Mouse (Mus musculus) intestine, embryonic 15.5 days (tissue): Measurements from ENCODE around the gene Srrm4. TPM values are rescaled to one million over a fixed set of nuclear protein-coding genes. Genes with fewer than 3 reads are reported as not detected.
A peak's percentile ranks its signal among the peaks of the same experiment; 100 is the strongest.

Experiments used
- ATAC-seq: fragments of 200-750 bp; cut with Nextera tagmentation; 2 replicates; pipeline ENCODE4 v1.8.0; 2017; ENCODE audit warnings: moderate TSS enrichment, moderate library complexity
- H3K27ac ChIP-seq: fragments of 300-500 bp; sonication (generic); 2 replicates; pipeline ENCODE4 v1.5.1; 2015; ENCODE audit warnings: mild to moderate bottlenecking, inconsistent platforms
- H3K27me3 ChIP-seq: fragments of 300-500 bp; sonication (generic); replicated peaks from 2 replicates; pipeline ENCODE4 v1.6.1; 2015; ENCODE audit warnings: inconsistent platforms
- H3K36me3 ChIP-seq: fragments of 300-500 bp; sonication (generic); 2 replicates; pipeline ENCODE4 v1.6.1; 2015; ENCODE audit warnings: inconsistent platforms
- H3K4me1 ChIP-seq: fragments of 300-500 bp; sonication (generic); replicated peaks from 2 replicates; pipeline ENCODE4 v1.6.1; 2015; ENCODE audit warnings: inconsistent platforms
- H3K4me2 ChIP-seq: fragments of 300-500 bp; sonication (generic); replicated peaks from 2 replicates; pipeline ENCODE4 v1.6.1; 2015; ENCODE audit warnings: mild to moderate bottlenecking, inconsistent platforms
- H3K4me3 ChIP-seq: fragments of 300-500 bp; sonication (generic); replicated peaks from 2 replicates; pipeline ENCODE4 v1.5.1; 2015; ENCODE audit warnings: inconsistent platforms
- H3K9ac ChIP-seq: fragments of 300-500 bp; sonication (generic); 2 replicates; pipeline ENCODE4 v1.6.1; 2015; ENCODE audit warnings: inconsistent platforms
- H3K9me3 ChIP-seq: fragments of 300-500 bp; sonication (generic); 2 replicates; pipeline ENCODE4 v1.6.1; 2016; ENCODE audit warnings: inconsistent platforms
- whole genome bisulfite sequencing: fragments of 180-500 bp; shearing (Covaris S2); methylation state at CpG from one replicate; pipeline ENCODE4 v1.1.7; 2015; 5-methylcytosine and 5-hydroxymethylcytosine counted together
- polyA plus RNA-seq: library from polyadenylated mRNA; unstranded; fragments of >200 nt; fragmentation: Nextera tagmentation; extraction: Ambion mirVana; gene quantifications from 2 replicates; pipeline ENCODE4 v1.2.1, GENCODE M21; 2015

Srrm4 gene
- 1.5 and 1.6 TPM in 2 replicates for polyA plus RNA-seq

DNA sequence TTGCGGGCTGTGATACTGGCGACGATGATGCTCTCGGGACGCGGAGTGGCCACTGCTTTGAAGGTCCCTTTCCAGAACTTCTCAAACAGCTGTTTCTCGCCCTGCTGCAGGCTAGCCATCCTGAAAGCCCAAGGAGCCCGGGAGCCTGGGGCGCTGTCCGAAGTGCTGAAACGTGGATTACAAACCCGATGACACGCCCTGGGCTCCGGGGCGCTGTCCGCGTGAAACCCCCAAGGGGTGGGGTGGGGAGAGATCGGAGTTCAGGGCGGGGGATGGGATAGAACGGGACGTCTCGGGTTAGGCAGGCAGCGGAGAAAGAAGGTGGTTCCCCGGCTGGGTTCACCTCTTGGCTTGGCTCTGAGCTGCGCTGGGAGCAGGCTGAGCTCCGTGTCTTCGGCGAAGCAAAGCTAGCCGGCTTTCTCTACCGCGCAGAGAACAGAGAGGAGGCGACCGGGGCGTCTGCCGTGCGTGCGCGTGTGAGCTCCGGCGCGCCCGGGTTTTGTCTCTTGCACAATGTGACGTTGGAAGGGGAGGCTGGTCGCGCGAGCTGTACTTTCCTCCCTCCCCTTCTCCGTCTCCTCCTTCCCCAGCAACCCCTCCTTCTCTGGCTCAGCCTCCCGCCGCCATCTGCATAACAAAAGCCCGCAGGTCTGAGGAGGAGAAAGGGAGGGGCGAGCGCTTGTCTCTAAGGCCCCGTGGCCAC lies at the start of gene Srrm4:
TSS of gene Srrm4 (minus strand) at position 472 of the 703 bp plus-strand sequence.
- under 1% methylated on average over 51 of the region's 53 CpGs for WGBS
- H3K4me3 ChIP-seq, result peak within 1 kb of the TSS; percentile 30
- peak; percentile 74 for ATAC-seq
- peaks cover 41% of the 10 kb centered on the region for H3K27me3 ChIP-seq
- H3K36me3 ChIP-seq, result no peaks in the 10 kb centered on the region
- no peak within 1 kb of the TSS for H3K27ac ChIP-seq
- H3K9ac ChIP-seq, result no peak within 1 kb of the TSS
- no peaks in the 10 kb centered on the region for H3K9me3 ChIP-seq
- H3K4me1 ChIP-seq, result peaks cover 6% of the 10 kb centered on the region
- peak within 1 kb of the TSS; percentile 60 for H3K4me2 ChIP-seq

DNA sequence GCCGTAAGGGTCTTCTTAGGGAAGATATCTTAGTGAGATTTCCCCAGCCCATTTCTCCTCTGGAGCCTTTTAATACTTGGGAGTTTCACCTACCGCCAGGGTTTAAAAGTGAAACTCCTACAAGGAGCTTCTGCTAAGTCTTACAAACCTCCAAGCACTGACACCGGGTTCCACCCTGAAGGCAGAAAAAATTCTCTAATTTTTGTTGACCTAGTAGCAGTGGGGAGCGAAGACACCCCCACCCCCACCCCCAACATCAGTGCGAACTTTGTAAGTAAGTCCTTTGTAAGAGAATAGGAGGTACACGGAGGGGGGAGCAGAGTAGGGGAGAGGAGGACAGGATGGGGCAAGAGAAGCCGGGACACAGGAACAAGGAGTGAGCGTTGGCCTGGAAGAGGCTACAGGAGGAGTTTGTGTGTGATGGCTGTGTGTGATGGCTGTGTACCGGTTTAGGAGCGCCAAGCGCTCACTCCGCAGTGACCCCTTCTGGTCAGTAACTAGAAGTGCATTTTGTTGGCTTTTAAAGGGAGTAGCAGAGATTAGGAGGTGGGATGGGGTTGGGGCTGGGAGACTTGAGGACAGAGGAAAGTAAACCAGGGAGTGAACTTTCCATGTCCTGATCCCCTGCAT lies 1.3 kb upstream of the Srrm4 start:
- no peak for ATAC-seq
- H3K9ac ChIP-seq, result no peak overlapping the region
- H3K9me3 ChIP-seq, result no peaks in the 10 kb centered on the region
- no peak overlapping the region for H3K4me3 ChIP-seq
- H3K27me3 ChIP-seq, result peaks cover 41% of the 10 kb centered on the region
- 2% methylated on average over 12 of the region's 12 CpGs for WGBS
- H3K4me2 ChIP-seq, result 0 out of 2 replicates have a peak overlapping the region, but pooled peaks have one; percentile 24
- peaks cover 6% of the 10 kb centered on the region for H3K4me1 ChIP-seq
- no peaks in the 10 kb centered on the region for H3K36me3 ChIP-seq
- H3K27ac ChIP-seq, result no peak overlapping the region

DNA sequence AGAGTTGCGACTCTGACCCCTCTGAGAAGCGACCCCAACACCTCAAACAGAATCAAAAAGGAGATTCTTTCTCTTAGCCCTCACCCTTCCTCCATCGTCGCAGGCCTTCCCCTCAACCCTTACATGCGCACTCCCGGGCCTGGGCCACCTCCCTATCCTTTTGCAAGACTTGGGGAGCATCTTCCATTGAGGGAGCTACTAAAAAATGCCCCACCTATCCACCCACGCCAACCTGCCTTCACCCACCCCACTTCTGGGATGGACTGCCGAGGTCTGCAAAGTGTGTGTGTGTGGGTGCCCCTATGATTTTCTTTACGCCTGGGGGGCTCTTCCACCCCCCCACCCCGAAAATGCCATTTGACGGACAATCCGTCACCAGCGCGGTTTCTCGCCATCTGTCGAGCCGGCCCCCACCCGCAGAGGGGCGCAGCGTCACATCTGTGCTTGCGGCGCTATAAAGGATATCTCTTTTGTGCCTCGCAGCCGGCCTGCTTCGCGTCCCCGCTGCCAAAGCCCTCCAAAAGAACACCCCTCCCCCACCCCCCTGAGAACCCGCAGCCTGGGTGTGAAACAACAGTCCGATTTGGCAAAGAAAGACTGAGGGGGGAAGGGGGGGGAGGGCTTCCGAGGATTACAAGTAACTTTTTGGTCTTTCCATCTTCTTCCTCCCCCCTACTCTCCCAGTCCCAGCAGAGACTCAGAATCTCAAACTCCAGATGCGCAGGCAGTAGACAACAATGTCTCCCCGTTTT lies 608 bp upstream of the Srrm4 start:
- Histone ChIP-seq H3K4me2 (peak overlapping the region; percentile 60), H3K9me3 (no peaks in the 10 kb centered on the region), H3K4me3 (peak overlapping the region; percentile 30), H3K27ac (no peak overlapping the region), H3K36me3 (no peaks in the 10 kb centered on the region), H3K9ac (no peak overlapping the region), H3K27me3 (peaks cover 41% of the 10 kb centered on the region), H3K4me1 (peaks cover 6% of the 10 kb centered on the region)
- ATAC-seq, result no peak; the same call in 1 of the 2 replicates
- 1% methylated on average over 32 of the region's 32 CpGs for WGBS

DNA sequence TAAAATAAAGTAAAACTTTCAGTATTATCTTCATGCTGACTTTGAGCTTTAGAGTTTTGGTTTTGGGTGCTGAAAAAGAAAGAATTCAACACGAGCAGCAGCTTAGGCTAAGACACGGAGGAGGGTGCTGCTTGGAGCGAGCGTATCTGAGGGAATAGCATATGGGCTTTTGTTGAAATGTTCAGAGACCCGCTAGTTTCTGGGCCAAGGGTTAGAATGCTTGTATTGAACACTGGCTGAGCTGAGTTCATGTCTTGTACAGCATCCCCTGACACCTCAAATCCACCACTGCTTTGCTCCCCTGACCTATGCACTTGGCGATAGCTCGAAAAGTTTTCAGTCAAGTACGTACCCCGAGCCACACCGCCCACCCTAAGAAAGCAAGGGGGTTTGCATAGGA lies 919 bp downstream of the Srrm4 start:
- ATAC-seq, result no peak
- Histone ChIP-seq H3K27ac (no peak overlapping the region), H3K4me1 (peaks cover 6% of the 10 kb centered on the region), H3K4me2 (no peak overlapping the region), H3K4me3 (peak overlapping the region; percentile 30; the same call in 1 of the 2 replicates), H3K9me3 (no peaks in the 10 kb centered on the region), H3K27me3 (peaks cover 41% of the 10 kb centered on the region), H3K36me3 (no peaks in the 10 kb centered on the region), H3K9ac (no peak overlapping the region)
- WGBS, result 12% methylated on average over 10 of the region's 10 CpGs

DNA sequence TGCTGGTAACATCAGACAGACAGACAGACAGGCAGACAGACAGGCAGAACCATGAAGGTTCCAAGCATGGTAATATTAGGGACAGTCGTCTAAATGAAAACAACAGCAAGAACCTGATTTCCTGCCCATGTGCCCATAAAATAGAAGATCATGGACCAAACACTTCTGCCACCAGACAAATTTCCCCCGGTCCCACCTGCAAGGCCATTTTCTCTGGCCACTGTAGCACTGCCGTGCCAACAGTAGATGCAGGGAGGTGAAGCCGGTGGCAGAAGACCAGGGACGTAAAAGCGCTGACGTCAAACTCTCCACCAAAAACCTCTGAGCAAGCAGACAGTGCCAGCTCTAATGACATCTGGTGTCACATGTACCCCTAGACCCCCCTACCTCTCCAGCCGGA lies 2.0 kb downstream of the Srrm4 start:
- WGBS, result 73% methylated on average over 8 of the region's 8 CpGs
- Histone ChIP-seq H3K27me3 (peaks cover 41% of the 10 kb centered on the region), H3K4me1 (peaks cover 6% of the 10 kb centered on the region), H3K4me3 (no peak overlapping the region), H3K9me3 (no peaks in the 10 kb centered on the region), H3K4me2 (no peak overlapping the region), H3K36me3 (no peaks in the 10 kb centered on the region), H3K27ac (no peak overlapping the region), H3K9ac (no peak overlapping the region)
- ATAC-seq, result no peak

DNA sequence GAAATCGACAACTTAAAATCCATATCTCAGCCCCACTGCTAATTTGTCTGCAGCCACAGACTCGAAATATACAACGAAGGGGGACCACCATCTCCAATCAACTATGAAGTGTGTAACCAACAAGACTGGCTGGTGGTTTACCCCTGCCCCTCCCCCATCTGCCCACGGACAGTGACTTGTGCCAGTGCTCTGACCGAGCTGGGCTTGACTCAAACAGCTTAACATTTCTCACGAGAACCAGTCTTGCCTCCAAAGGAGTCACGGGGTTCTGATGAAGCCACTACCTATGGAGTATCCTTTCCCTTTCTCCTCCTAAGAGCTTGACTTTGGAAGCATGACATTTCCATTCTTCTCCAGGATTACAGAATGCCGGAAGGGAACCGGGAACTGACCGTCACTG lies 2.8 kb downstream of the Srrm4 start:
- H3K4me2 ChIP-seq, result no peak overlapping the region
- ATAC-seq, result no peak

DNA sequence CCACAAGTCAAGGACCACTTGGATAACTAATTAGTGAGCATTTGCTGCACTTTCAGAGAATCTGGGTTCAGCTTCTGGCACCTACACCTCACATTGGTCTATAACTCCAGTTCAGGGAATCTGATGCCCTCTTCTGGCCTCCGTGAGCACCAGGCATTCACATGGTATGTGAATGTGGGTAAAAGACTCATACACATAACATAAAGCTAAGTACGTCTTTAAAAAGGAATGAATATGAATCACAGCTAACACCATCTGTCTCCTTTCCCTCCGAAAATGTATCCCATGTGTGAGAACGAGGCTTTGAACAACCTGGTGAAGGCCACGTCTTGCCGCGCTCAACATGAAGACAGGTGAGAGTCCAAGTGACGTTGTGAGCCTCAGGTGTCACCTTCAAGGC lies 12.1 kb downstream of the Srrm4 start:
- no peaks in the 10 kb centered on the region for H3K36me3 ChIP-seq
- H3K4me2 ChIP-seq, result no peak overlapping the region
- WGBS, result 87% methylated on average over 8 of the region's 8 CpGs
- no peak overlapping the region for H3K4me3 ChIP-seq
- ATAC-seq, result no peak
- H3K9me3 ChIP-seq, result no peaks in the 10 kb centered on the region
- H3K4me1 ChIP-seq, result no peaks in the 10 kb centered on the region
- no peak overlapping the region for H3K27ac ChIP-seq
- H3K27me3 ChIP-seq, result no peaks in the 10 kb centered on the region
- H3K9ac ChIP-seq, result no peak overlapping the region

More for the DNA sequence above, 2.8 kb downstream of the Srrm4 start:
- H3K36me3 ChIP-seq, result no peaks in the 10 kb centered on the region
- 62% methylated on average over 10 of the region's 10 CpGs for WGBS
- no peaks in the 10 kb centered on the region for H3K9me3 ChIP-seq
- no peak overlapping the region for H3K4me3 ChIP-seq
- no peak overlapping the region for H3K9ac ChIP-seq
- no peak overlapping the region for H3K27ac ChIP-seq
- peaks cover 6% of the 10 kb centered on the region for H3K4me1 ChIP-seq
- peaks cover 38% of the 10 kb centered on the region for H3K27me3 ChIP-seq

DNA sequence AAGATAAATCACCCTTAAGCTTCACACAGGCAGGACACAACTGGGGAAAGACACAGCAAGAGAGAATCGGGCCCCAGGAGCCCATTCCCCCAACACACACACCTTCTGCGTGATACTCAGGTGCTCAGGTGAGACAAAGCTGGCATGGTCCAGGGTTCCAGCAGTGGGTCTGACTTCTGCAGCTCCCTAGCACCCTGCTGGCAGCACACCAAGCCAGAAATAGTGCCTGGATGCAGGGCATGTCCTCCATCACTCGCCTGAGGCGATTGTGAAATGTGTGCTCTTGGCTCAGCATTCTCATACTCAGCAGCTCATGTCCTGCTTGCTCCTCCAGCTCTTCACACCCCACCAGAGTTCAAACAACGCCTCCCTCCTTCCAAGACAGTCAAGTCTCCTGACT lies 14.5 kb downstream of the Srrm4 start:
- H3K27me3 ChIP-seq, result no peaks in the 10 kb centered on the region
- H3K4me2 ChIP-seq, result no peak overlapping the region
- H3K36me3 ChIP-seq, result no peaks in the 10 kb centered on the region
- no peaks in the 10 kb centered on the region for H3K9me3 ChIP-seq
- no peaks in the 10 kb centered on the region for H3K4me1 ChIP-seq
- H3K4me3 ChIP-seq, result no peak overlapping the region
- no peak for ATAC-seq
- no peak overlapping the region for H3K27ac ChIP-seq
- 85% methylated on average over 5 of the region's 5 CpGs for WGBS
- H3K9ac ChIP-seq, result no peak overlapping the region

DNA sequence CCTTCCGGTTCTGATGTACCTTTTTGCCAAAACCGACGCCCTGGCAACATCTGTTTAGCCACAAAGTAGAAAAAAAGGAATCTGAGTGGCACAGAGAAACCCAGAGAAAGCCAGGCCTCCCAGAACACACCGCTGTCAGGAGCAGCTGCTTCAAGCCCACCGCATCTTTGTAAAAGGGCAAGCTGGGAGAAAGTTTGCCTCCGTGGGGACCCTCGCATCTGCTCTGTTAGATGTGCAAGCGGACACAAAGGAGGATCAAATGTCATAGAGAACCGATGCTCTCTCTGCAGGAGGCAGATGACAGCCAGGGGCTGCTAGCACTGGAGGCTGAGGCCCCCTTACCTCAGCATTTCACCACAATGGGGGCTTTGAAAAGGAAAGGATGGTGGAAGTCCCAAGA lies 18.3 kb downstream of the Srrm4 start:
- no peaks in the 10 kb centered on the region for H3K36me3 ChIP-seq
- H3K9ac ChIP-seq, result no peak overlapping the region
- no peak overlapping the region for H3K4me2 ChIP-seq
- H3K4me3 ChIP-seq, result no peak overlapping the region
- no peak for ATAC-seq
- WGBS, result 51% methylated on average over 9 of the region's 9 CpGs
- H3K4me1 ChIP-seq, result no peaks in the 10 kb centered on the region
- H3K9me3 ChIP-seq, result no peaks in the 10 kb centered on the region
- H3K27me3 ChIP-seq, result no peaks in the 10 kb centered on the region
- H3K27ac ChIP-seq, result no peak overlapping the region

DNA sequence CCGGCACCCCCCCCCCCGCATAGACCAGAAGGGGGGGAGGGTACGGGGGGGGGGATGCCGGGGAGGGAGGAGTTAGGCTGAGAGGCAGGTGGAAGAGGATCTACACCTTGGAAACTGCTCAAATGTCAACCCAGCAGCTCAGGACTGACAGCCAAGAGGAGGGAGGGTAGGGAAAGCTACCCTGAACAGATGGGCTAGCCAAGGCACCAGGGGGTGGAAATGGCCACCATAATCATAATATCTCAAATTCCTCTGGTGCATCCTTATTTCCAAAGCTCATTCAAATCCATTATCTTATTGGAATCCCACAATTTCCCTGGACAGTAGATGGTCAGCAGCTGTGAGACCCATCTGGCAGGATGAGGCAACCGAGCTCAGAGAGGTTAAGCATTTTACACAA lies 19.7 kb downstream of the Srrm4 start:
- Histone ChIP-seq H3K27me3 (no peaks in the 10 kb centered on the region), H3K4me3 (no peak overlapping the region), H3K9me3 (no peaks in the 10 kb centered on the region), H3K36me3 (no peaks in the 10 kb centered on the region), H3K9ac (no peak overlapping the region), H3K4me2 (no peak overlapping the region), H3K27ac (no peak overlapping the region), H3K4me1 (no peaks in the 10 kb centered on the region)
- ATAC-seq, result no peak
- 20% methylated on average over 3 of the region's 5 CpGs for WGBS

DNA sequence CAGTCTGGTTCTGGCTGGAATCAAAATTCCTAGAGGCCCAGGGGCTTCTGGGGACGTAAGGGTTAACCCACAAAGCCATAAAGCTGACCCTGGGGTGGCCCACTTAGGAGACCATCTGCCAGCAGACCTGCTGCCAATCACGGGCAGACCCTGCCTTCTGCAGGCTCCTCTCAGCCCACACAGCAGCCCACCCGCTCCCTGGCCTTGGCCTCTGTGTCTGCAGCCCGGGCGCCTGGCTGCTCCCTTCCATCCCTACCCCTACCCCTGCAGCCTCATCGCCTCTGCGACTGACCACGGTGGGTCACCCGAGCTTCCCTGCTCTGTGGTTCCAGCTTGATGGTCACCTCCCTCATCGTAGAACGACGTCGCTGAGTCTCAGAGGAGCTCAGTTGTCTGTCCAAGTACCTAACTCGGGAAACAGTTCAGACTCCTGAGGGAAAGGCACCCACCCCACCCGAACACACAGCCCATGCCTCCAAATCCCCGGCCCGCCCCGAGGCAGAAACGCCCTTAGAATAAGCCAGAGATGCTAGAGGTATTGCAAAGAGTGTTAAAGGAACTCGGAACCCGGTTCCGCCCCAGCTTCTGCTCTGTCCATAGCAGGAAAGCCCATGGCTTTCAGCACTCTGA lies 20.3 kb downstream of the Srrm4 start:
- H3K27ac ChIP-seq, result no peak overlapping the region
- H3K4me3 ChIP-seq, result no peak overlapping the region
- H3K36me3 ChIP-seq, result no peaks in the 10 kb centered on the region
- H3K4me2 ChIP-seq, result no peak overlapping the region
- H3K9ac ChIP-seq, result no peak overlapping the region
- ATAC-seq, result no peak
- 12% methylated on average over 22 of the region's 22 CpGs for WGBS
- H3K4me1 ChIP-seq, result no peaks in the 10 kb centered on the region
- H3K27me3 ChIP-seq, result no peaks in the 10 kb centered on the region
- no peaks in the 10 kb centered on the region for H3K9me3 ChIP-seq

DNA sequence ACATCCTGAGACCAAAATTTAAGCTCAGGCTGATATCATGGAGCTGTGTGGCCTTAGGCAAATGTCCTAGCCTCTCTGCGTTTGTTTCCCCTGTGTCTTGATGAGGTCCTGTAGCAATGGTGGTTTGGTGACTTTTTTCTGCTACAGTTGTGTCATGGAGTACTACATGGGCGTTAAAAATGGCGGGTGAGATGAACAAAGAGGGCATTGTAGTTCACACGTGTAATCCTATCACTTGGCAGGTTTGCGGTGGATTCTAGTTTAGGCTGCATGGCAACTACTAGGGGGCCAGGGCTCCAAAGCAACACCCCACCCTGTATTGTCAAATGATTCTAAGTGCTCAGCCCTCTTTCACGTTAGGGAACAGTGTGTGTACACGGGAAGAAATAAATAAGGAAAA lies 21.1 kb downstream of the Srrm4 start:
- no peak for ATAC-seq
- Histone ChIP-seq H3K9ac (no peak overlapping the region), H3K4me1 (no peaks in the 10 kb centered on the region), H3K4me3 (no peak overlapping the region), H3K4me2 (no peak overlapping the region), H3K9me3 (no peaks in the 10 kb centered on the region), H3K27me3 (no peaks in the 10 kb centered on the region), H3K36me3 (no peaks in the 10 kb centered on the region), H3K27ac (no peak overlapping the region)
- 63% methylated on average over 7 of the region's 7 CpGs for WGBS
